Mouse (Mus musculus) heart, embryonic 12.5 days (tissue): ENCODE results near the gene Arhgap28. TPM values are rescaled to one million over a fixed set of nuclear protein-coding genes. Genes with fewer than 3 reads are reported as not detected.

Experiments used
- ATAC-seq: fragments of 200-750 bp; cut with Nextera tagmentation; 2 replicates; pipeline ENCODE4 v1.8.0; 2017; ENCODE audit warnings: moderate TSS enrichment, moderate library complexity; ENCODE audit not compliant: insufficient number of reproducible peaks, low FRiP score
- H3K27ac ChIP-seq: fragments of 300-500 bp; sonication (generic); 2 replicates; pipeline ENCODE4 v1.5.1; 2016; ENCODE audit warnings: mild to moderate bottlenecking, moderate library complexity; ENCODE audit not compliant: poor library complexity, severe bottlenecking
- H3K27me3 ChIP-seq: fragments of 300-500 bp; sonication (generic); replicated peaks from 2 replicates; pipeline ENCODE4 v1.6.1; 2016; ENCODE audit warnings: mild to moderate bottlenecking, moderate library complexity
- H3K36me3 ChIP-seq: fragments of 300-500 bp; sonication (generic); 2 replicates; pipeline ENCODE4 v1.6.1; 2016; ENCODE audit warnings: mild to moderate bottlenecking, moderate library complexity
- H3K4me1 ChIP-seq: fragments of 300-500 bp; sonication (generic); replicated peaks from 2 replicates; pipeline ENCODE4 v1.6.1; 2016; ENCODE audit warnings: mild to moderate bottlenecking
- H3K4me2 ChIP-seq: fragments of 300-500 bp; sonication (generic); 2 replicates; pipeline ENCODE4 v1.6.1; 2016; ENCODE audit warnings: mild to moderate bottlenecking, moderate library complexity
- H3K4me3 ChIP-seq: fragments of 300-500 bp; sonication (generic); 2 replicates; pipeline ENCODE4 v1.5.1; 2016; ENCODE audit warnings: mild to moderate bottlenecking
- H3K9ac ChIP-seq: fragments of 300-500 bp; sonication (generic); 2 replicates; pipeline ENCODE4 v1.6.1; 2016; ENCODE audit warnings: mild to moderate bottlenecking, moderate library complexity
- H3K9me3 ChIP-seq: fragments of 300-500 bp; sonication (generic); replicated peaks from 2 replicates; pipeline ENCODE4 v1.6.1; 2016; ENCODE audit warnings: mild to moderate bottlenecking, moderate library complexity
- WGBS: fragments of 180-500 bp; shearing (Covaris S2); methylation state at CpG from one replicate; pipeline ENCODE4 v1.1.7; 2016; 5-methylcytosine and 5-hydroxymethylcytosine counted together
- polyA plus RNA-seq: library from polyadenylated mRNA; unstranded; fragments of >200 nt; fragmentation: Nextera tagmentation; extraction: Ambion mirVana; gene quantifications from 2 replicates; pipeline ENCODE4 v1.2.1, GENCODE M21; 2016

The Arhgap28 gene
- polyA plus RNA-seq, 1 experiment from 2014 or later = 25.4 TPM

GRCm38 (mm10) chr17:67958909-67959308, 45.0 kb downstream of the Arhgap28 start:
- no peak overlapping the region for H3K9ac ChIP-seq
- no peak overlapping the region for H3K4me3 ChIP-seq
- no peak for ATAC-seq
- H3K27ac ChIP-seq = no peak overlapping the region
- 76% methylated on average over 7 of the region's 7 CpGs for WGBS
- H3K4me1 ChIP-seq = peaks cover 15% of the 10 kb centered on the region
- no peaks in the 10 kb centered on the region for H3K36me3 ChIP-seq
- no peak overlapping the region for H3K4me2 ChIP-seq
- H3K27me3 ChIP-seq = no peaks in the 10 kb centered on the region
- no peaks in the 10 kb centered on the region for H3K9me3 ChIP-seq

- no peak overlapping the region for H3K27ac ChIP-seq
- peaks cover 27% of the 10 kb centered on the region for H3K4me1 ChIP-seq
- no peak overlapping the region for H3K9ac ChIP-seq
- H3K4me3 ChIP-seq = no peak overlapping the region
- no peaks in the 10 kb centered on the region for H3K36me3 ChIP-seq
- H3K27me3 ChIP-seq = no peaks in the 10 kb centered on the region
- no peaks in the 10 kb centered on the region for H3K9me3 ChIP-seq
- ATAC-seq = no peak
- no peak overlapping the region for H3K4me2 ChIP-seq
- 51% methylated on average over 1 of the region's 1 CpGs for WGBS
Observed at GRCm38 (mm10) chr17:67957603-67958002, 46.3 kb downstream of the Arhgap28 start.

- 32% methylated on average over 10 of the region's 10 CpGs for WGBS
Observed at GRCm38 (mm10) chr17:67955876-67956690, 47.8 kb downstream of the Arhgap28 start.

GRCm38 (mm10) chr17:67954961-67955360, 49.0 kb downstream of the Arhgap28 start:
- no peak for ATAC-seq
- Histone ChIP-seq H3K4me3 (no peak overlapping the region), H3K4me2 (no peak overlapping the region), H3K27me3 (no peaks in the 10 kb centered on the region), H3K9me3 (no peaks in the 10 kb centered on the region), H3K4me1 (peaks cover 33% of the 10 kb centered on the region), H3K36me3 (no peaks in the 10 kb centered on the region), H3K9ac (no peak overlapping the region), H3K27ac (no peak overlapping the region)
- WGBS = 78% methylated on average over 5 of the region's 5 CpGs

More at GRCm38 (mm10) chr17:67955876-67956690, 47.8 kb downstream of the Arhgap28 start:
- no peaks in the 10 kb centered on the region for H3K27me3 ChIP-seq
- H3K9ac ChIP-seq = no peak overlapping the region
- H3K36me3 ChIP-seq = no peaks in the 10 kb centered on the region
- ATAC-seq = no peak
- H3K4me2 ChIP-seq = no peak overlapping the region
- H3K27ac ChIP-seq = no peak overlapping the region; the same call in 1 of the 2 replicates
- H3K4me3 ChIP-seq = no peak overlapping the region
- H3K4me1 ChIP-seq = peaks cover 33% of the 10 kb centered on the region
- no peaks in the 10 kb centered on the region for H3K9me3 ChIP-seq

GRCm38 (mm10) chr17:67950523-67951213, 53.3 kb downstream of the Arhgap28 start:
- Histone ChIP-seq H3K36me3 (no peaks in the 10 kb centered on the region), H3K27me3 (no peaks in the 10 kb centered on the region), H3K9ac (peak overlapping the region; percentile 57), H3K27ac (peak overlapping the region; percentile 73), H3K9me3 (no peaks in the 10 kb centered on the region), H3K4me2 (peak overlapping the region; percentile 39), H3K4me1 (peaks cover 31% of the 10 kb centered on the region), H3K4me3 (peak overlapping the region; percentile 29; the same call in 1 of the 2 replicates)
- WGBS = 50% methylated on average over 11 of the region's 11 CpGs
- ATAC-seq = 0 out of 2 replicates have a peak, but pooled peaks have one; percentile 24

- H3K4me3 ChIP-seq = no peak overlapping the region
- H3K27ac ChIP-seq = no peak overlapping the region
- H3K36me3 ChIP-seq = no peaks in the 10 kb centered on the region
- H3K9me3 ChIP-seq = no peaks in the 10 kb centered on the region
- no peak overlapping the region for H3K9ac ChIP-seq
- 53% methylated on average over 5 of the region's 5 CpGs for WGBS
- H3K4me1 ChIP-seq = peaks cover 31% of the 10 kb centered on the region
- H3K27me3 ChIP-seq = no peaks in the 10 kb centered on the region
- ATAC-seq = no peak
- no peak overlapping the region for H3K4me2 ChIP-seq
Observed at GRCm38 (mm10) chr17:67948601-67949000, 55.3 kb downstream of the Arhgap28 start.

GRCm38 (mm10) chr17:67945453-67945852, 58.5 kb downstream of the Arhgap28 start:
- Histone ChIP-seq H3K27me3 (no peaks in the 10 kb centered on the region), H3K27ac (peak overlapping the region; percentile 63), H3K9ac (no peak overlapping the region), H3K4me3 (no peak overlapping the region), H3K9me3 (no peaks in the 10 kb centered on the region), H3K36me3 (no peaks in the 10 kb centered on the region), H3K4me1 (peaks cover 17% of the 10 kb centered on the region), H3K4me2 (peak overlapping the region; percentile 16; the same call in 1 of the 2 replicates)
- peak; percentile 58; the same call in 1 of the 2 replicates for ATAC-seq
- WGBS = 21% methylated on average over 7 of the region's 7 CpGs

GRCm38 (mm10) chr17:67944256-67944655, 59.7 kb downstream of the Arhgap28 start:
- Histone ChIP-seq H3K4me1 (peaks cover 14% of the 10 kb centered on the region), H3K4me2 (no peak overlapping the region), H3K27ac (0 out of 2 replicates have a peak overlapping the region, but pooled peaks have one; percentile 19), H3K9ac (no peak overlapping the region), H3K27me3 (no peaks in the 10 kb centered on the region), H3K36me3 (no peaks in the 10 kb centered on the region), H3K4me3 (no peak overlapping the region), H3K9me3 (no peaks in the 10 kb centered on the region)
- no peak for ATAC-seq
- WGBS = 69% methylated on average over 7 of the region's 7 CpGs

- Histone ChIP-seq H3K4me2 (no peak overlapping the region), H3K27me3 (no peaks in the 10 kb centered on the region), H3K4me1 (peaks cover 10% of the 10 kb centered on the region), H3K9me3 (no peaks in the 10 kb centered on the region), H3K36me3 (no peaks in the 10 kb centered on the region), H3K4me3 (no peak overlapping the region), H3K9ac (no peak overlapping the region), H3K27ac (no peak overlapping the region)
- WGBS = 83% methylated on average over 6 of the region's 6 CpGs
- ATAC-seq = no peak
Observed at GRCm38 (mm10) chr17:67941026-67941425, 62.9 kb downstream of the Arhgap28 start.

GRCm38 (mm10) chr17:67937050-67937449, 66.9 kb downstream of the Arhgap28 start:
- WGBS = 87% methylated on average over 3 of the region's 3 CpGs
- ATAC-seq = no peak
- H3K9ac ChIP-seq = no peak overlapping the region
- no peaks in the 10 kb centered on the region for H3K27me3 ChIP-seq
- peaks cover 16% of the 10 kb centered on the region for H3K36me3 ChIP-seq
- H3K4me3 ChIP-seq = no peak overlapping the region
- no peaks in the 10 kb centered on the region for H3K9me3 ChIP-seq
- H3K4me2 ChIP-seq = no peak overlapping the region
- H3K4me1 ChIP-seq = no peaks in the 10 kb centered on the region
- H3K27ac ChIP-seq = no peak overlapping the region

- no peaks in the 10 kb centered on the region for H3K9me3 ChIP-seq
- H3K9ac ChIP-seq = no peak overlapping the region
- H3K4me2 ChIP-seq = no peak overlapping the region
- no peak overlapping the region for H3K27ac ChIP-seq
- no peak overlapping the region for H3K4me3 ChIP-seq
- H3K36me3 ChIP-seq = peaks cover 16% of the 10 kb centered on the region
- no peak for ATAC-seq
- no peaks in the 10 kb centered on the region for H3K27me3 ChIP-seq
- WGBS = 85% methylated on average over 4 of the region's 4 CpGs
- H3K4me1 ChIP-seq = no peaks in the 10 kb centered on the region
Observed at GRCm38 (mm10) chr17:67935556-67935955, 68.4 kb downstream of the Arhgap28 start.
